Mouse (Mus musculus): ENCODE results near the gene Slc7a9. TPM values are rescaled to one million over a fixed set of nuclear protein-coding genes. Genes with fewer than 3 reads are reported as not detected.

Gene Slc7a9
- total and polyA plus RNA-seq, 2 experiments from 2014 or later: 0.20 TPM; not detected in 1

DNA sequence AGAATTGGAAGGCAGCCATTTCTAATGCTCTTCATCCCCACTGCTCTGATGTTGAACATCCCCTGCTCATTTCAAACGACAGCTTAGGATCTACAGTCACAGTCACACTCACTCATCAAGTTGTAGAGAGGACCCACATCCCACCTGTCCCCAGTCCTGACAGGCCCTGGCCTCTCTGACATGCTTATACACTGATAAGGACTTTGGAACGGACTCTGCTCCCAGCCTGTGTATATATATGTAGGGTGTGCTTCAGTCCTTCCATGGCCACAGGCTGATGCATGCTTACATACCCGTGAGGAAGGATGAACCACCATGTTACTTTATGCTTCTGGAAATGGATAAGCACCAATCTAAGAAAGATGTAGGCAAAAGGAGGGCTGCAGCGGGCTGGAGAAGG lies 12.4 kb downstream of the Slc7a9 start:
- no peak overlapping the region for H3K27ac ChIP-seq (ENCODE audit: low read depth)
- TF ChIP-seq EP300 (IDR thresholded peaks at IDR 0.05; ENCODE audit: low read depth): no peak
- no peak for TF ChIP-seq CTCF (IDR thresholded peaks at IDR 0.05; ENCODE audit: low read depth)
- 57% methylated on average over 4 of the region's 4 CpGs for WGBS
- H3K36me3 ChIP-seq (replicated peaks; ENCODE audit: control insufficient read depth, insufficient read depth, low read length): no peaks in the 10 kb centered on the region
- ATAC-seq (ENCODE audit: insufficient read depth, low read depth) (no peak), DNase-seq (ENCODE audit: low spot score) (no peak)
- no peak overlapping the region for H3K4me3 ChIP-seq (ENCODE audit: low read depth, low read length)
- H3K27me3 ChIP-seq (ENCODE audit: control insufficient read depth, insufficient read depth, low read length): no peaks in the 10 kb centered on the region
- 0 out of 2 replicates have a peak, but pooled peaks cover 6% of the 10 kb centered on the region for H3K4me1 ChIP-seq (ENCODE audit: control insufficient read depth, insufficient read depth)
- H3K4me2 ChIP-seq (ENCODE audit: low read depth, low read length): no peak overlapping the region
- H3K9ac ChIP-seq (replicated peaks; ENCODE audit: low read depth, low read length): no peak overlapping the region
- no peaks in the 10 kb centered on the region for H3K9me3 ChIP-seq (replicated peaks; ENCODE audit: control insufficient read depth, low read length)

GRCm38 (mm10) chr7:35465027-35465426 lies 16.4 kb downstream of the Slc7a9 start:
- TF ChIP-seq CTCF (IDR thresholded peaks at IDR 0.05; ENCODE audit: low read depth): no peak
- TF ChIP-seq EP300 (IDR thresholded peaks at IDR 0.05; ENCODE audit: low read depth): no peak
- no peak for ATAC-seq (ENCODE audit: insufficient read depth, low read depth)
- no peak overlapping the region for H3K27ac ChIP-seq (ENCODE audit: low read depth)
- H3K36me3 ChIP-seq (replicated peaks; ENCODE audit: control insufficient read depth, insufficient read depth, low read length): no peaks in the 10 kb centered on the region
- no peak overlapping the region for H3K4me3 ChIP-seq (ENCODE audit: low read depth, low read length)
- no peak overlapping the region for H3K4me2 ChIP-seq (ENCODE audit: low read depth, low read length)
- H3K27me3 ChIP-seq (ENCODE audit: control insufficient read depth, insufficient read depth, low read length): no peaks in the 10 kb centered on the region
- H3K4me1 ChIP-seq (ENCODE audit: control insufficient read depth, insufficient read depth): 0 out of 2 replicates have a peak, but pooled peaks cover 6% of the 10 kb centered on the region
- DNase-seq (ENCODE audit: low spot score): no peak
- H3K9ac ChIP-seq (replicated peaks; ENCODE audit: low read depth, low read length): no peak overlapping the region
- H3K9me3 ChIP-seq (replicated peaks; ENCODE audit: control insufficient read depth, low read length): no peaks in the 10 kb centered on the region
- 61% methylated on average over 5 of the region's 5 CpGs for WGBS

DNA sequence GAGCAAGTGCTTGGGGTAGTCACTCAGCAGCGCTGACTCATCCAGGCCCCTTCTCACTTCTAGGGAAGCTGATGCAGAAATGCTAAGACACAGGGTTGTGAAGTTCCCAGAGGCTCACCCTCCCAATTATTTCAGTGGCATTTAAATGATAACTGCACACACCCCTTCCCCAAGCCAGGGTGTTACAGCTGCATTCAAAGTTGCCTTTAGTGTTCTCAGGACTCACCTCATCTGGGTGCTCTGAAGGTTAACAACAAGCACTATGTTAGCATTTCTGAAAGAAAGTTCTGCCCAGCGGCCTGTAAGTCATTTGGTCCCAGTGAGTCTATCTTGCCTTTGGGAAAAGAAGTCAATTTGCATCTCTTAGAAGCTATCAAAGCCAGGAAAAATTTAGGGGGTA lies 19.3 kb downstream of the Slc7a9 start:
- no peak overlapping the region for H3K27ac ChIP-seq (ENCODE audit: low read depth)
- no peaks in the 10 kb centered on the region for H3K27me3 ChIP-seq (ENCODE audit: control insufficient read depth, insufficient read depth, low read length)
- WGBS: 73% methylated on average over 2 of the region's 2 CpGs
- no peaks in the 10 kb centered on the region for H3K36me3 ChIP-seq (replicated peaks; ENCODE audit: control insufficient read depth, insufficient read depth, low read length)
- no peaks in the 10 kb centered on the region for H3K9me3 ChIP-seq (replicated peaks; ENCODE audit: control insufficient read depth, low read length)
- DNase-seq (ENCODE audit: low spot score): no peak
- 0 out of 2 replicates have a peak, but pooled peaks cover 6% of the 10 kb centered on the region for H3K4me1 ChIP-seq (ENCODE audit: control insufficient read depth, insufficient read depth)
- H3K9ac ChIP-seq (replicated peaks; ENCODE audit: low read depth, low read length): no peak overlapping the region
- TF ChIP-seq EP300 (IDR thresholded peaks at IDR 0.05; ENCODE audit: low read depth) (no peak), CTCF (IDR thresholded peaks at IDR 0.05; ENCODE audit: low read depth) (no peak)
- H3K4me2 ChIP-seq (ENCODE audit: low read depth, low read length): no peak overlapping the region
- H3K4me3 ChIP-seq (ENCODE audit: low read depth, low read length): no peak overlapping the region
- no peak for ATAC-seq (ENCODE audit: insufficient read depth, low read depth)

DNA sequence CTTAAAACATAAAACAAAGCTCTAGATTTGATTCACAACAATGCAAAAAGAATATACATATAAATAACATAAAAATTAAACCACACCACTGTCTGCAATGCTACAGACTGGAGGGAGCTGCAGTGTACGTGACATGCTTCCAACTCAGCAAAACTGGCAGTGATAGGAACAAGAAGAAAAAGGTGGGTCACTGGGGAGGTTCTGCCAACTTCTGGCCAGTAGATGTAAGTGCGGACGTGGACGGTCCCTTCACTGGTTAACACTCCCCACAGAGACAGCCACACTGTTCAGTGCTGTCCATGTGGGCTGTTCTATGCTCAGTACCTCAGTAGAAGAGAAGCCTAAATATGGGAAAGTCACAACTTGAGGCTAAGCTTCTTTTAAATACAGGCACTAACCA lies 22.2 kb downstream of the Slc7a9 start:
- peak; percentile 53 for ATAC-seq (ENCODE audit: insufficient read depth, low read depth)
- Histone ChIP-seq H3K27me3 (ENCODE audit: control insufficient read depth, insufficient read depth, low read length) (no peaks in the 10 kb centered on the region), H3K4me1 (ENCODE audit: control insufficient read depth, insufficient read depth) (no peaks in the 10 kb centered on the region), H3K27ac (ENCODE audit: low read depth) (no peak overlapping the region), H3K9me3 (replicated peaks; ENCODE audit: control insufficient read depth, low read length) (no peaks in the 10 kb centered on the region), H3K4me2 (ENCODE audit: low read depth, low read length) (no peak overlapping the region), H3K36me3 (replicated peaks; ENCODE audit: control insufficient read depth, insufficient read depth, low read length) (no peaks in the 10 kb centered on the region), H3K9ac (replicated peaks; ENCODE audit: low read depth, low read length) (no peak overlapping the region), H3K4me3 (ENCODE audit: low read depth, low read length) (no peak overlapping the region)
- peak; percentile 34 for DNase-seq (ENCODE audit: low spot score)
- WGBS: 21% methylated on average over 4 of the region's 4 CpGs
- TF ChIP-seq EP300 (IDR thresholded peaks at IDR 0.05; ENCODE audit: low read depth): no peak
- TF ChIP-seq CTCF (IDR thresholded peaks at IDR 0.05; ENCODE audit: low read depth): no peak

DNA sequence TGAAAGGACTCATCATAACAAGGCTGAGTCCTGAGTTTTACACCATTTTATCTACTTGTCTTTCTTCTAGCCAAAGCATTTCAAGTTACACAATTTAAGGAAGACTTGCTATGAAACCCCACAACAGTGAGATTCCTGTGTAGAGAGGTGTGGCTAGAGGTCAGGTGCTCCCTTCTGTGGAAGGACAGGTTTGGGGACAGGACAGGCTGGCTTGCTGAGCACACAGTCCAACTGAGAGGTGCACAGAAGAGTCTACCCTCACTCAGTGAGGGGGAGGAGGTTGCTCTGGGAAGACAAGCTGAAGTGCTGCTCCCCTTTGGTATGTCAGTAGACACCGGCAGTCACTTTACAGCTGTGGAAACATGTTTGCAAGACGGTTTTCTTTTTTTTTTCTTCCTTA lies 27.9 kb downstream of the Slc7a9 start:
- Histone ChIP-seq H3K9me3 (replicated peaks; ENCODE audit: control insufficient read depth, low read length) (no peaks in the 10 kb centered on the region), H3K4me2 (ENCODE audit: low read depth, low read length) (no peak overlapping the region), H3K4me3 (ENCODE audit: low read depth, low read length) (no peak overlapping the region), H3K27me3 (ENCODE audit: control insufficient read depth, insufficient read depth, low read length) (no peaks in the 10 kb centered on the region), H3K27ac (ENCODE audit: low read depth) (no peak overlapping the region), H3K9ac (replicated peaks; ENCODE audit: low read depth, low read length) (no peak overlapping the region), H3K36me3 (replicated peaks; ENCODE audit: control insufficient read depth, insufficient read depth, low read length) (no peaks in the 10 kb centered on the region), H3K4me1 (ENCODE audit: control insufficient read depth, insufficient read depth) (no peaks in the 10 kb centered on the region)
- TF ChIP-seq CTCF (IDR thresholded peaks at IDR 0.05; ENCODE audit: low read depth) (no peak), EP300 (IDR thresholded peaks at IDR 0.05; ENCODE audit: low read depth) (no peak)
- no peak for ATAC-seq (ENCODE audit: insufficient read depth, low read depth)
- 54% methylated on average over 2 of the region's 2 CpGs for WGBS
- no peak for DNase-seq (ENCODE audit: low spot score)

DNA sequence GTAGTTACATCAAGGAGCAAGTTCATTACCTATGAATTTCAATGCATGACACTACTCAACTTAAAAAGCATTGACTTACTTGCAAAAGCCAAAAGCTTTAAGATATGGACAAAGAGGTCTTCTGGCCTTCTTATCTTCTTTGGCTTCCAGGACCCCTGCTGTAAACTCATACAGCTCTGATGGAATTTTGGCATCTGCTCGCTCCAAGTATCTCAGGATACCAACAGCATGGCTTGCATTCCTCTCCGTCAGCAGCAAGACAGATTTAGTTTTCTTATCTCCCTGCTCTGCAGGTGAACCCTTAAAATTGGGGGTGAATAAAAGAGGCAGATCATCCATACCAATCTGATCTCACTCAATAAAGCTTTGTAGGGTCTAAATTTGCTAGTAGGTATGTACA lies 36.5 kb downstream of the Slc7a9 start:
- H3K36me3 ChIP-seq (replicated peaks; ENCODE audit: control insufficient read depth, insufficient read depth, low read length): no peaks in the 10 kb centered on the region
- H3K27me3 ChIP-seq (ENCODE audit: control insufficient read depth, insufficient read depth, low read length): no peaks in the 10 kb centered on the region
- H3K27ac ChIP-seq (ENCODE audit: low read depth): peak overlapping the region; percentile 22
- H3K9ac ChIP-seq (replicated peaks; ENCODE audit: low read depth, low read length): no peak overlapping the region
- TF ChIP-seq CTCF (IDR thresholded peaks at IDR 0.05; ENCODE audit: low read depth) (no peak), EP300 (IDR thresholded peaks at IDR 0.05; ENCODE audit: low read depth) (no peak)
- 28% methylated on average over 2 of the region's 2 CpGs for WGBS
- DNase-seq (ENCODE audit: low spot score) (peak; percentile 13), ATAC-seq (ENCODE audit: insufficient read depth, low read depth) (peak; percentile 57; the same call in 1 of the 2 replicates)
- H3K9me3 ChIP-seq (replicated peaks; ENCODE audit: control insufficient read depth, low read length): no peaks in the 10 kb centered on the region
- H3K4me2 ChIP-seq (ENCODE audit: low read depth, low read length): no peak overlapping the region
- H3K4me1 ChIP-seq (ENCODE audit: control insufficient read depth, insufficient read depth): peaks cover 22% of the 10 kb centered on the region
- no peak overlapping the region for H3K4me3 ChIP-seq (ENCODE audit: low read depth, low read length)
